Mouse (Mus musculus): ENCODE data around the gene Hcfc2. TPM values are rescaled to one million over a fixed set of nuclear protein-coding genes. Genes with fewer than 3 reads are reported as not detected.
A peak's percentile ranks its signal among the peaks of the same experiment; 100 is the strongest.

Hcfc2 gene
- total RNA-seq, 2 experiments from 2014 or later: 23.0 to 25.5 TPM

DNA sequence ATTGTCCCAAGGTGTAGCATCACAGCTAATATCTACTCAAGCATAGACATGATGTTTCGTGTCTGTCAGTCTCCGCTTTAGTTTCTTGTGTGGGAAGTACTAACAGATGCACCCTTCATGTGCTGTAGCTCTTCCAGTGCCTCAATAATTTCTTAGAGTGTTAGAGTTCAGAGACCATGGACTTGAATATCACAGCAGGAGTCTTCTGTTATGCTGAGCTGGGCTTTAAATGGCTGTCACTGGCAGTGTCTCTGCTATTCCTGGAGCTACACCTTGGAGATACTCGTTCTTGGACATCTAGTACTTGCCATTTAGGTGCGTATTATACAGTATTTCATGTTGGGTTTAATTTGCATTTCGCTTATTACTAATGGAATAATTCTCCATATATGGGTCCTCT, 49.3 kb downstream of the Hcfc2 start:
- intact Hi-C loops (cut with DNase I): no loop called here
- no peak overlapping the region for H3K27ac ChIP-seq

DNA sequence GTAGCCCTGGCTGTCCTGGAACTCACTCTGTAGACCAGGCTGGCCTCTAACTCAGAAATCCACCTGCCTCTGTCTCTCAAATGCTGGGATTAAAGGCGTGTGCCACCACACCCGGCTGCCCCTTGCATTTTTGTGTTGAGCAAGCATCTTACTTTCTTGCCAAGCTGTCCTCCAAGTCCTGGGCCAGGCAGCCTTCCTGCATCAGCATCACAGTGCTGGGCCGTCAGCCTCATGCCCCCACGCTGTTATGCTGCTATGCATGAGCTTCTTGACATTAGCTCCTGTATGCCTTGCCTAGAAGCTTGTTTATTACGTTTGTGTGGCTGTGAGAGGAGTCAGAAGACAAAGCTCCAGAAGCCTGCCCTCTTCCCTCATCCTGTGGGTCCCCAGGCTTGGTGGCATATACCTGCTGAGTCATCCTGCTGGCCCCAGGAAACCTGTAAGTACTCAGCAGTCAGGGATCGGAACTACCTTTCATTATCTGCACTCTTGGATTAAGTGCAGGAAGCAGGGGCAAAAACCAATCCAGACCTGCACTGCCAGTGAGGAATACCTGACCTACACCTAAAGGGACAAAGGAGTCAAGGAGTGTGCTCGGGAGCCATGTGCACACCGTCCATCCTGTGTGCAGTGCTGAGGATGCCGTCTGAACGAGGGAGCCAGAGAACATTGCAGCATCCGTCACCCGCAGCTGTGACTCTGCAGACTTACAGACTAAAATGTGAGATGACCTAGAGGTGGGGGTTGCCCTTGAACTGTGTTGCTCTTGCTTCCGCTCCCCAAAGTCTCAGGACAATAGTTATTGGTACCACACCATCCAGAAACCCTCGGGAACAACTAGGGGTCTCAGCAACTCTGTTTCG, 51.3 kb downstream of the Hcfc2 start:
- no peak for DNase-seq
- no peak for TF ChIP-seq CTCF (IDR thresholded peaks at IDR 0.05)
- Histone ChIP-seq H3K4me3 (no peak overlapping the region), H3K27ac (no peak overlapping the region)
- intact Hi-C loops (cut with DNase I): no loop called here

More for the DNA sequence above, 49.3 kb downstream of the Hcfc2 start:
- no peak for TF ChIP-seq CTCF (IDR thresholded peaks at IDR 0.05)
- DNase-seq: no peak
- no peak overlapping the region for H3K4me3 ChIP-seq

DNA sequence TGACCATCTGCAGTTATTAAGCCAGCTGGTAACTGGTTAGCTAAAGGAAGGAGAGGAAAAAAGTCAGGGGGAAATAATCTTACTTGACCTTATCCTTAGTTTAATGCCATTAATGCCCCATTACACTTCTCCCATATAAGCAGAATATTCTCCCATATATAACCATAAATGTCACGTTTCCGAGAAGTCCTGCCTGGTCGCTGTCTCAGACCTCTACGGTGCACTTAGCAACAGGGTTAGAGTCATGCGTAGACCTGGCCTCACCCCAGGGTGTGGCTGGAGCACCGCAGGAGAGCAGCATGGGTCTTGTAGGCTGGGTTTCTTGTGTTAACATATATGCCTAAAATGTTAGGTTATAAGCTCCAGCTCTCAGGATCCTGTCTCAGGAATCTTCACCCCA, 54.8 kb downstream of the Hcfc2 start:
- intact Hi-C loops (cut with DNase I): no loop called here
- no peak overlapping the region for H3K4me3 ChIP-seq
- no peak for TF ChIP-seq CTCF (IDR thresholded peaks at IDR 0.05)
- no peak overlapping the region for H3K27ac ChIP-seq
- DNase-seq: no peak

DNA sequence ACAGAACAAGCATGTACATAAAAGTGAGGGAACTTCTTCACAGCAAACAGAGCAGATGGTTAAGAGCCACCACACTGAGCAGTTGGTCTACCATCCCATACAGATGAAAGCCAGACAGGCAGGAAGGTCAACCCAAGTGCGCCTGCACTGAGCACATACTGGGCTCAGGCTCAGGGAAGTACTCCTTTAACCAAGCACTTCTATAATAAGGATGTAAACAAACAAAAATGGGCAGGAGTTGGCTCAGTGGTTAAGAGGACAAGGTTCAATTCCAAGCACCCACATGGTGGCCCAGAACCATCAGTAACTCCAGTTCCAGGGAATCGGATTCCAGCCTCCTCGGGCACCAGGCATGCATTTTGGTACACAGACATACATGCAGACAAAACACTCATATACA, 57.0 kb downstream of the Hcfc2 start:
- H3K27ac ChIP-seq: no peak overlapping the region
- no peak for TF ChIP-seq CTCF (IDR thresholded peaks at IDR 0.05)
- no peak for DNase-seq
- H3K4me3 ChIP-seq: no peak overlapping the region
- intact Hi-C loops (cut with DNase I): no loop called here

DNA sequence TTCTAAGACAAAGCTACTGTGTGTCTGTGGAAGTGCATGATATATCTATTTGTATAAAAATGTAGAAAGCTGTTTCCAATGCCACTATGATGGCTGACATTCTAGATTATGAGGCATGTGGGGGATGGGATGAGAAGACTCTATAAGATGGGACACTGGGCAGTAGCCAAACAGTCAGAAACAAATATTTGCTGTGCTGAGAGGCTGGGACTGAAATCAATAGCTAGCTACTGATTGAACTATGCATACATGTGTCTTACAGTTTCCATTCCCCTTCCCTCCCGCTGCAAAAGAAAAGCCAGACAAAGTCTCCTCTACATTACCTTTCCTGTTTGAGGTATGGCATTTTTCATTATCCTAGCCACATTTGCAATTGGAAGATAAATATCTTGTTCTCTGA, 58.7 kb downstream of the Hcfc2 start:
- TF ChIP-seq CTCF (IDR thresholded peaks at IDR 0.05): no peak
- intact Hi-C loops (cut with DNase I): no loop called here
- no peak for DNase-seq
- Histone ChIP-seq H3K27ac (no peak overlapping the region), H3K4me3 (no peak overlapping the region)

DNA sequence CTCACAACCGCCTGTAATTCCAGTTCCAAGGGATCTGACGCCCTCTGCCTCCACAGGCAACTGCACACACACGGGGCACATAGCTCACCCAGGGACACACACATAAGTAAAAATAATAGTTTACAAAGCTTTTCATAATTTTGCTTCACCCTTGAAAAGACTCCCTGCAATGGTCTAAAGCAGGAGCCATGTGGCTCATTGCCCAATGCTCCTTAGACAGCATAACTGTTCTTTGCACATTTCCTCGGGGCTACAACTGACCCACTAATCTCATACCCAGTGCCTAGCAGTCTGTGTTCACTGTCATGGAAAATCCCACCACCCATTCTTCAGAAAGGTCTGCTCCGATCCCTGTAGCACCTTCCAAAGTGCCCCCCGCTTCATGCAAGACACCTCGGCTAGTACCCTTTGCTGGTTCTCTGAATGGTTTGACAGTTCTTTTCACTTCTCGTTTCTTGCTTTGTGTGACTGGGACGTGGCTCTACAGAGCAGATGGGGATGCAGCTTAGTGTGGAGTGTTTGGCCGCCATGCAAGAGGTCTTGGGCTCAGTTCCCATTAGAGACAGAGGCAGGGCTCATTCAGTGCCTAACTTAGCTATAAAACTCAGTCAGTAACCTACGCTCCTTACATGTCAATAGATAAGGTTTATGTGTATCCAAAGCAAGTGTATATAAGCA, 59.4 kb downstream of the Hcfc2 start:
- TF ChIP-seq CTCF (IDR thresholded peaks at IDR 0.05): no peak
- Histone ChIP-seq H3K4me3 (no peak overlapping the region), H3K27ac (no peak overlapping the region)
- intact Hi-C loops (cut with DNase I): no loop called here
- DNase-seq: no peak

DNA sequence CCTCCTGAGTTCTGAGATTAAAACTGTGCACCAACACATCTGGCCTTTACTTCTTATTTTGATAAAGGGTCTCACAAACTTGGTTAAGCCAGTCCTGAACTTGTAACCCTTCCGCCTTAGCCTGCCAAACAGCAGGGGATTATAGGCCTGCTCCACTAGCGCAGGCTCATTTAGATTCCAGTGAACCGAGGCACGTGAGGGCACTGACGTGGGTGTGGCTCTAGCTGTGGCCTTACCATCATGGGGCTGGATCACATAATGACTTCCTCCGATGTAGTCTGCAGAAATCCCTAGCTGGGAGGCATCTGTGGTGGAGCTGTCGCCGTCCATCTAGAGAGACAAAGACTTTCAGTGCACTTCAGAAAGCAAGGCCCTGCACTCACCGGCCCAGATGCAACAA, 60.5 kb downstream of the Hcfc2 start:
- Histone ChIP-seq H3K27ac (no peak overlapping the region), H3K4me3 (no peak overlapping the region)
- no peak for DNase-seq
- intact Hi-C loops (cut with DNase I): no loop called here
- no peak for TF ChIP-seq CTCF (IDR thresholded peaks at IDR 0.05)

DNA sequence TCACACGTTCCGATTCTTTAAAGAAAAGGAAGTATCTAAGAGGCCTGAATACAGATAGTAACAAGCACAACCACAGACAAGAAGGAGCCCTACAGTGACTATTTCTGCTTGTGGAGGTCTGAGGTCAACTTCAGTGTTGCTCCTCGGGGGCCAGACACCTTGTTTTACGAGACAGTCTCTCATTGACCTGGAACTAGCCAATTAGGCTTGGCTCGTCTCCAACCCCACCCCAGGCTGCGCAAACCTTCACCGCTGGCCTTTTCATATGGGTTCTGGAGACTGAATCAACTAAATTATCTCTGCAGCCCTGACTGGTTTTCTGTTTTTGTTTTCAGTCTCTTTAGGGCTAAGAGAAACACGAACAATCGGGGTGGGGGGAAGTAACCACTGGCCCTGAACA, 61.4 kb downstream of the Hcfc2 start:
- no peak for DNase-seq
- H3K27ac ChIP-seq: no peak overlapping the region
- intact Hi-C loops (cut with DNase I): no loop called here
- H3K4me3 ChIP-seq: no peak overlapping the region
- no peak for TF ChIP-seq CTCF (IDR thresholded peaks at IDR 0.05)

DNA sequence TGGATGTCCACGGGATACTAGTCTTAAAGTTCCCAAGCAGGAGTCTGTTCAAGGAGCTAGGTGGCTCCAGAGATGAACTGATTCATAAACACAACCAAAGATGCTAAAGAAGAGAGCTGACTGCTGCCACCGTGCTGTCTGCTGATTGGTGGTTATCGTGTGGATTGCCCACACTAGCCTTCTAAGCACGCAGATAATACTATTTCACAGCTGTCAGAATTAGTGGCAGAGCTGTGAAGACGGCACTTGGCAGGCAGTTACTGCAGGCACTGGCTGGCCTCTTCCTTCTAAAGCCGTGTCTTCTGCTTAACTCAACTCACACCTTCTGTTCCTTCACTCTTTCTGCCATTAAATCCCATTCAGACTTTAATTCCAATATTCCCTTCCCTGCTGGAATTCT, 62.4 kb downstream of the Hcfc2 start:
- intact Hi-C loops (cut with DNase I): no loop called here

DNA sequence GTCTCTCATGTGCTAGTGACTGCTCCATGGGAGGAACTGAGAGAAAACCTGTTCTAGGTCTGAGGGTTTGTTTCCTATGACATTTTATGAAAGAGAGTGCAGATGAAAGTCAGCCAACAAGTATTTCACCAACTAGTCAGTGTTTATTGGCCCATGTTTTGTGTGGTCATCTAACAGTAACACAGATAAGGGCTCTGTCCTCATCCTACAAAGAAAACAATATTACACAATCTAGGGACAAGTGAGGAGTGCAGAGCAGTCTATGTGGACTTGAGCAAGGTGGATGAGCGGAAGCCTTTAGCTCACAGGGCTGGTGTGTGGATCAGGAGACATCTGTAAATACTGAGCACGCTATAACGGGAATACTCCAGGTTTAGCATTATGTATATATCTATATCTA, 62.9 kb downstream of the Hcfc2 start:
- DNase-seq: no peak
- TF ChIP-seq CTCF (IDR thresholded peaks at IDR 0.05): no peak
- no peak overlapping the region for H3K4me3 ChIP-seq
- no peak overlapping the region for H3K27ac ChIP-seq
- intact Hi-C loops (cut with DNase I): no loop called here

More for the DNA sequence above, 62.4 kb downstream of the Hcfc2 start:
- Histone ChIP-seq H3K4me3 (no peak overlapping the region), H3K27ac (no peak overlapping the region; the same call in 1 of the 2 replicates)
- no peak for TF ChIP-seq CTCF (IDR thresholded peaks at IDR 0.05)
- no peak for DNase-seq

DNA sequence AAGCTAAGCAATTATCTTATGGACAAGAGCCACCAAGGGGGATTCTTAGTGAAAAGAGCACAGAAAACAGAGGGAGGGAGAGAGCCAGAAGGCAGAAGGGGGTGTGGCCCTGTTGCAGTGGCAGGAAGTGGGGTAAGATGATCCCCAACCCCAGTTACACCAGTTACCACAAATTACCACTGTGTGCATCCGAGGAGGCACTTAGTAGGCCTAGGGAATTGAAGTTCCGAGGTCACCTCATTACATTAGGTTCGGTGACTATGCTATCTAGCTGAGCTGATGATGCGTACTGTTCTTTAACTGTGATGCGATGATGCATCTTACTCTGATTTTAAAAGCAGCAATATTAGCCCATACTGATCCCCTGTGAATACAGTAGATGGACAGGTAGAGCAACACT, 63.7 kb downstream of the Hcfc2 start:
- intact Hi-C loops (cut with DNase I): loop anchor here (5.0 kb wide), 1 partner anchor 98 kb away; no protein-coding TSS in a partner anchor
- TF ChIP-seq CTCF (IDR thresholded peaks at IDR 0.05): no peak
- H3K4me3 ChIP-seq: no peak overlapping the region
- DNase-seq: no peak
- no peak overlapping the region for H3K27ac ChIP-seq

DNA sequence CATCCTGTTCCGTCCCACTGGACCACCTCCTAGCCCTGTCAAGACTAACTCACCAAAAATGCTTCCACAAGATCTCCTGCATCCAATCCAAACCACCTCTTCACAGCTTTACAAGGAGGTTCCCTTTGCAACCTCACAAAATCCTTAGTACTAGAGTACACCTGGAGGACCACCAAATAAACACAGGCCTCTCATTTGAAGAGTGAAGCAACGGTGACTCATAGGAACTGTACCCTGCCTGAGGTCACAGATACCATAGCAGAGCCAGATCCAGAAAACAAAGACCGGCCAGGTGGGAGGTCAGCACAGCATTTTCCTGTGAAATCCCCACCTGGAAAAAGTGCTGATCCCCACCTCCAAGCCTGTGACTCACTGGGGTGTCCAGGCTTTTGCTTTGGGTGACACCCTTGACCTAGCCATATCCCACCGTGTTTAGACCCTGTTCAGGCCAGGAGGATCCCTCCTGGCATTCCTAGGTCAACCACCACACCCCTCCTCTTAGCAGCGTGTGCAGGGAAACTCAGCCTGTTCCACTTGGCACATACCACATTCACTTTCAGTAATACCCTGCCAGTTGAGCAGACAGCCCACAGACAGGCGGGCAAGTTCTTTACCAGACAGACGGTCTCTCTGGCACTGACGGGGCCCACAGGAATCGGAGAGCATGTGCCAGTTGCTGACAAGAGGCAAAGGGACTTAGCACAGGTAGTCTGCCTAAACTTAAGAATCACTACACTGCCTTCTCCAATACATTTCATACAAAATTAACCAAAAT, 65.3 kb downstream of the Hcfc2 start:
- intact Hi-C loops (cut with DNase I): loop anchor here (5.0 kb wide), 1 partner anchor 96 kb away; no protein-coding TSS in a partner anchor
- peak overlapping the region; percentile 11; the same call in 1 of the 2 replicates for H3K4me3 ChIP-seq
- TF ChIP-seq CTCF (IDR thresholded peaks at IDR 0.05): no peak
- DNase-seq: peak; percentile 47
- H3K27ac ChIP-seq: peak overlapping the region; percentile 92; the same call in 1 of the 2 replicates
